Mouse (Mus musculus) neural tube, embryonic 14.5 days (tissue): ENCODE results near the gene D930048N14Rik. TPM values are rescaled to one million over a fixed set of nuclear protein-coding genes. Genes with fewer than 3 reads are reported as not detected.
"Not testable (repeated sequence)": the region's sequence is repeated elsewhere in the genome, so short reads cannot be mapped to it uniquely, and the experiment has no call there.

Experiments
- ATAC-seq: fragments of 200-750 bp; cut with Nextera tagmentation; 2 replicates; pipeline ENCODE4 v1.8.0; 2017; ENCODE audit warnings: low read depth, mild to moderate bottlenecking, moderate TSS enrichment, moderate library complexity
- H3K27ac ChIP-seq: fragments of 300-500 bp; sonication (generic); 2 replicates; pipeline ENCODE4 v1.5.1; 2014; ENCODE audit warnings: low read depth, mild to moderate bottlenecking, control low read depth, low read length, moderate library complexity, mixed read lengths
- H3K27me3 ChIP-seq: fragments of 300-500 bp; sonication (generic); 2 replicates; pipeline ENCODE4 v1.6.1; 2014; ENCODE audit warnings: low read length; ENCODE audit not compliant: control insufficient read depth, insufficient read depth
- H3K36me3 ChIP-seq: fragments of 300-500 bp; sonication (generic); 2 replicates; pipeline ENCODE4 v1.6.1; 2014; ENCODE audit warnings: low read length, mixed read lengths; ENCODE audit not compliant: control insufficient read depth, insufficient read depth
- H3K4me1 ChIP-seq: fragments of 300-500 bp; sonication (generic); 2 replicates; pipeline ENCODE4 v1.6.1; 2014; ENCODE audit warnings: low read length; ENCODE audit not compliant: control insufficient read depth, insufficient read depth
- H3K4me2 ChIP-seq: fragments of 300-500 bp; sonication (generic); 2 replicates; pipeline ENCODE4 v1.6.1; 2014; ENCODE audit warnings: mild to moderate bottlenecking, low read depth, low read length, control low read depth
- H3K4me3 ChIP-seq: fragments of 300-500 bp; sonication (generic); 2 replicates; pipeline ENCODE4 v1.5.1; 2014; ENCODE audit warnings: low read depth, low read length, control low read depth, mixed read lengths
- H3K9ac ChIP-seq: fragments of 300-500 bp; sonication (generic); replicated peaks from 2 replicates; pipeline ENCODE4 v1.6.1; 2014; ENCODE audit warnings: low read depth, mild to moderate bottlenecking, control low read depth, low read length, mixed read lengths
- H3K9me3 ChIP-seq: fragments of 300-500 bp; sonication (generic); 2 replicates; pipeline ENCODE4 v1.6.1; 2016; ENCODE audit warnings: low read length; ENCODE audit not compliant: control insufficient read depth
- WGBS: fragments of 180-500 bp; shearing (Covaris S2); extraction: QIAGEN DNeasy Blood & Tissue Kit; methylation state at CpG from one replicate; pipeline ENCODE4 v1.1.7; 2014; 5-methylcytosine and 5-hydroxymethylcytosine counted together
- polyA plus RNA-seq: library from polyadenylated mRNA; unstranded; fragments of >200 nt; fragmentation: Nextera tagmentation; extraction: Ambion mirVana; gene quantifications from 2 replicates; pipeline ENCODE4 v1.2.1, GENCODE M21; 2014

The D930048N14Rik gene
- polyA plus RNA-seq, 1 experiment from 2014 or later, result 1.7 TPM

DNA sequence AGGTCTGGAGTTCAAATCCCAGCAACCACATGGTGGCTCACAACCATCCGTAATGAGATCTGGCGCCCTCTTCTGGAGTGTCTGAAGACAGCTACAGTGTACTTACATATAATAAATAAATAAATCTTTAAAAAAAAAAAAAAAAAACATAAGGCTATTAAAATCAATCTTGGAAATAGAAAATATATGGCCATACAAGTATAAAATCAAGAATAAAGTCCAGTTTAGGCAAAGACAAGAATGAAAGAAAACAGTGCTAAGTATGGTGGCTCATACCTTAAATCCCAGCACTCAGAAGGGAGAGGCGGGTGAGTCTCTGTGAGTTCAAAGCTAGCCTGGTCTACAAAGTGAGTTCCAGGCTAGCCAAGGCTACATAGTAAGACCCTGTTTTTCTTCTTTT, 39.8 kb downstream of the D930048N14Rik start:
- not testable (repeated sequence) for H3K27me3 ChIP-seq, H3K36me3 ChIP-seq, H3K9ac ChIP-seq, H3K4me3 ChIP-seq, H3K4me2 ChIP-seq, H3K4me1 ChIP-seq, H3K9me3 ChIP-seq, ATAC-seq, H3K27ac ChIP-seq
- 94% methylated on average over 1 of the region's 3 CpGs for WGBS

DNA sequence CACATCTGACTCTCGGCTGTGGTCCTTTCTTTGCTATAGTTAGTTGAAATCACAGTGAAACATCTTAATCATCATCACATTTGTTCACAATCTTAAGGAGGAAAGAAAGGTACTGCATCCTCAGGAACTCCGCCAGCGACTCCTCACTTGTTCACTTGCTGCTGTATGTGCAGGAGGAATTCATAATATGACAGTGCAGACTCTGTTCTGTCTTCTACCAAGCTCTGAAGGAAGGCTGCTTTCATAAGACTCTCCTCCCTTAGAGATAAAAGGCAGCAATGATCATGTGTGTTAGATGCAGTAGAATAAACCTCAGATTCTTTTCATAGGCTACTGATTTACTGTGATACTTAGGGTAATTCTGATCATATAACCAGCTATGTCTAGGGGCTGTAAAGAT, 44.2 kb downstream of the D930048N14Rik start:
- no peaks in the 10 kb centered on the region for H3K27me3 ChIP-seq
- peaks cover 16% of the 10 kb centered on the region for H3K36me3 ChIP-seq
- H3K4me2 ChIP-seq, result no peak overlapping the region
- 95% methylated on average over 3 of the region's 3 CpGs for WGBS
- no peak overlapping the region for H3K4me3 ChIP-seq
- H3K27ac ChIP-seq, result no peak overlapping the region
- ATAC-seq, result no peak
- H3K9me3 ChIP-seq, result no peaks in the 10 kb centered on the region
- H3K9ac ChIP-seq, result no peak overlapping the region
- no peaks in the 10 kb centered on the region for H3K4me1 ChIP-seq

DNA sequence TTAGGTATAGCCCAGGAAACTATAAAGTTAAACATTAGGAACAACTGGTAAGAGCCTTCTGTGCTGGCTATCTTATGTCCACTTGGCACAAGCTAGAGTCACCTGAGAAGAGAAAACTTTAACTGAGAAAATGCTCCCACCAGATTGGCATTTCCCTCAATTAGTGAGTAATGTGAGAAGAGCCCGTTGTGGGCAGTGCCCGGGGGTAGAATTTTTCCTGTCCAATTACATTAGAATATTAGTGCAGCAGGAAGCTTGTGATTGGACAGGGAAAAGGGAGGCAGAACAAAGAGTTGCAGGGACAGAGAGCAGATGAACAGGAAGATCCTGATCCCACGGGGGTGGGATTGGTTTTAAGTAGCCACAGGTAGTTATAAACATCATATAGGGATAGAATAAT, 52.1 kb downstream of the D930048N14Rik start:
- ATAC-seq, result no peak
- H3K36me3 ChIP-seq, result peaks cover 45% of the 10 kb centered on the region

DNA sequence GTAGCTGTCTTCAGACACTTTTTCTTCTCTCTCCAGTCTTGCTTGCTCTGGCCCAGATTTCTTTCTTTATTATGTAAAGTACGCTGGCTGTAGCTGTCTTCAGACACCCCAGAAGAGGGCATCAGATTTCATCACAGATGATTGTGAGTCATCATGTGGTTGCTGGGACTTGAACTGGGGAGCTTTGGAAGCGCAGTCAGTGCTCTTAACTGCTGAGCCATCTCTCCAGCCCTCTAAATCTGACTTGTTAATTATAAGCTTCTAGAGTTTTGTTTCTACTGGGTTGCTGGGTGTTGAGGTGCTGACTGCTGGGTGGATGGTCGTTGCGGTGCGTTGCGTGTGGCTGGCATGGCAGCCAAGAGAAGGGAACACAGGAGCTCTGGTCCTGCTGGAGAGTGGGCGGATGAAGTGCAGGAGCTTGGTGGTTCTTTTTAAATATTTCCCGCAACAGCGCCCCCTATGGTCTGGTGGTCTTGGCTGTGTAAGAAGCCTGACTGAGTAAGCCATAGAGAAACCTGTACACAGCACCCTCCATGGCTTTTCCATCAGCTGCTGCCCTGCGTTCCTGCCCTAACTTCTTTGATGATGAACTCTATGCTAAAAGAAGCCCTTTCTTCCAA, 52.7 kb downstream of the D930048N14Rik start:
- Histone ChIP-seq H3K27me3 (no peaks in the 10 kb centered on the region), H3K9me3 (no peaks in the 10 kb centered on the region), H3K9ac (no peak overlapping the region), H3K36me3 (peaks cover 48% of the 10 kb centered on the region), H3K4me1 (no peaks in the 10 kb centered on the region), H3K4me3 (no peak overlapping the region), H3K4me2 (no peak overlapping the region), H3K27ac (no peak overlapping the region)
- 74% methylated on average over 10 of the region's 10 CpGs for WGBS
- ATAC-seq, result no peak

More for the DNA sequence above, 52.1 kb downstream of the D930048N14Rik start:
- H3K27ac ChIP-seq, result no peak overlapping the region
- no peak overlapping the region for H3K4me3 ChIP-seq
- no peaks in the 10 kb centered on the region for H3K9me3 ChIP-seq
- no peak overlapping the region for H3K9ac ChIP-seq
- H3K4me2 ChIP-seq, result no peak overlapping the region
- no peaks in the 10 kb centered on the region for H3K4me1 ChIP-seq
- no peaks in the 10 kb centered on the region for H3K27me3 ChIP-seq
- 71% methylated on average over 3 of the region's 3 CpGs for WGBS

DNA sequence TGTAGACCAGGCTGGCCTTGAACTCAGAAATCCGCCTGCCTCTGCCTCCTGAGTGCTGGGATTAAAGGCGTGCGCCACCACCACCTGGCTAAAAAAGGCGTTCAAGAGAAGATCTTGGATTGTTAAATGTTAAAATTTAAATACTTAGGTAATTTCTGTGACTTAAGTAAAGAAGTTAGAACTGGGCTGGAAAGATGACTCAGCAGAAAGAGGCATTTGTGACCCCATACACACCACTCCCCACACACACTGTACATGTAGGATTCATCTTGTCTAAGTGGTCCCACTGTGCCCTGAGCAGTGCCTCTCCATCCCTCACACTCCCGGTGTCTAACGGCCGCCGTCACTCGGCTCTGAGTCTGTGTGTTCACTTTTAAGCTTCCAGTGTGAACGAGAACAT, 55.7 kb downstream of the D930048N14Rik start:
- 94% methylated on average over 10 of the region's 10 CpGs for WGBS
- Histone ChIP-seq H3K4me2 (no peak overlapping the region), H3K9ac (no peak overlapping the region), H3K27ac (no peak overlapping the region), H3K36me3 (peaks cover 35% of the 10 kb centered on the region), H3K4me1 (no peaks in the 10 kb centered on the region), H3K27me3 (no peaks in the 10 kb centered on the region), H3K9me3 (no peaks in the 10 kb centered on the region), H3K4me3 (no peak overlapping the region)
- ATAC-seq, result no peak

DNA sequence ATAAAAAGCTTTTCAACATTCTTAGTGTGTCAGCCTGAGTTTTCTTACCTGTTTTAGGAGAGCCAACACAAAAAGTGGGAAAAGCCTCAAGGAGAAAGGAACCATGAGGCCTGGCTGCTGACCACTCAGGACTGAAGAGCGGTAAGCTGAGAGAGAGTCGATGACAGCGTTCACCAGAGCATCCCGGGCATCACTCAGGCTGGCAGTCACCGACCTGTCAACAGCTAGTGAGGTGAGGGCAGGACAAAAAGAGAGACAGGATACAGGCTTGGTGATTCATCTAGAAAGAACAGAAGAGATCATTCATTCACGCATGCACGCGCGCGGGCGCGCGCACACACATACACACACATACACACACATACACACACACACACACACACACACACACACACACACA, 56.3 kb downstream of the D930048N14Rik start:
- H3K4me3 ChIP-seq, result no peak overlapping the region
- WGBS, result 99% methylated on average over 13 of the region's 13 CpGs
- no peak overlapping the region for H3K4me2 ChIP-seq
- no peak for ATAC-seq
- no peaks in the 10 kb centered on the region for H3K4me1 ChIP-seq
- H3K9ac ChIP-seq, result no peak overlapping the region
- no peaks in the 10 kb centered on the region for H3K9me3 ChIP-seq
- no peaks in the 10 kb centered on the region for H3K27me3 ChIP-seq
- peaks cover 40% of the 10 kb centered on the region for H3K36me3 ChIP-seq
- H3K27ac ChIP-seq, result no peak overlapping the region

Other genes starting within 250 kb of the D930048N14Rik start
- 9.9 and 11.7 TPM in 2 replicates for gene Phykpl, start 66.2 kb upstream of the D930048N14Rik start, polyA plus RNA-seq
- 329 and 397 TPM in 2 replicates for gene Hnrnpab, start 44.1 kb upstream of the D930048N14Rik start, polyA plus RNA-seq
- gene Nhp2, start 31.2 kb upstream of the D930048N14Rik start, polyA plus RNA-seq, result 104 and 112 TPM in 2 replicates
- 81.8 and 93.5 TPM in 2 replicates for gene Rmnd5b, start 15.1 kb upstream of the D930048N14Rik start, polyA plus RNA-seq
- 16.2 and 17.7 TPM in 2 replicates for gene N4bp3, start 112 bp upstream of the D930048N14Rik start, polyA plus RNA-seq
- gene 0610009B22Rik, start 37.9 kb downstream of the D930048N14Rik start, polyA plus RNA-seq, result 103 and 115 TPM in 2 replicates
- gene Sec24a, start 112.7 kb downstream of the D930048N14Rik start, polyA plus RNA-seq, result 21.1 and 22.8 TPM in 2 replicates
- gene Sar1b, start 112.7 kb downstream of the D930048N14Rik start, polyA plus RNA-seq, result 228 and 250 TPM in 2 replicates
- gene Jade2, start 206.7 kb downstream of the D930048N14Rik start, polyA plus RNA-seq, result 0.44 and 0.52 TPM in 2 replicates